Mouse (Mus musculus) liver, adult 2 months (tissue): ENCODE measurements at regions not wholly inside any gene's neighbourhood (a gene's known extent, or its start where the extent isn't known, plus 50 kb on each side); places are given as distances from the start of the nearest gene placed in this dataset.

Experiments
- DNase-seq: peaks from one replicate; pipeline ENCODE4 v3.0.0-alpha.2; 2011; ENCODE audit warnings: low read depth, low spot score; ENCODE audit errors: extremely low read depth
- H3K27ac ChIP-seq: fragments of 200-500 bp; replicated peaks from 2 replicates; pipeline ENCODE4 v1.5.1; 2012; ENCODE audit warnings: low read depth, mild to moderate bottlenecking, control low read depth, inconsistent platforms, low read length; ENCODE audit not compliant: insufficient read depth
- H3K27me3 ChIP-seq: fragments of 200-500 bp; 2 replicates; pipeline ENCODE4 v1.6.1; 2012; ENCODE audit warnings: mild to moderate bottlenecking, moderate library complexity, low read length, inconsistent platforms; ENCODE audit not compliant: control insufficient read depth, insufficient read depth
- H3K36me3 ChIP-seq: fragments of 200-500 bp; 2 replicates; pipeline ENCODE4 v1.6.1; 2012; ENCODE audit warnings: low read length, inconsistent platforms; ENCODE audit not compliant: control insufficient read depth, insufficient read depth
- H3K4me1 ChIP-seq: fragments of 200-500 bp; 2 replicates; pipeline ENCODE4 v1.6.1; 2011; ENCODE audit warnings: low read length; ENCODE audit not compliant: control insufficient read depth, insufficient read depth
- H3K4me3 ChIP-seq: fragments of 200-500 bp; 2 replicates; pipeline ENCODE4 v1.5.1; 2011; ENCODE audit warnings: low read depth, mild to moderate bottlenecking, control low read depth, low read length, moderate library complexity; ENCODE audit not compliant: insufficient read depth
- H3K79me2 ChIP-seq: fragments of 200-500 bp; 2 replicates; pipeline ENCODE4 v1.6.1; 2012; ENCODE audit warnings: inconsistent platforms, mild to moderate bottlenecking, low read length, moderate library complexity; ENCODE audit not compliant: control insufficient read depth, insufficient read depth
- H3K9ac ChIP-seq: fragments of 200-500 bp; 2 replicates; pipeline ENCODE4 v1.6.1; 2012; ENCODE audit warnings: low read depth, mild to moderate bottlenecking, control low read depth, inconsistent platforms, low read length
- CTCF ChIP-seq: fragments of 200-500 bp; IDR thresholded peaks from 2 replicates; pipeline ENCODE4 v1.5.1; 2011; ENCODE audit warnings: low read depth, low read length, control low read depth
- POLR2A ChIP-seq: fragments of 200-500 bp; IDR thresholded peaks from 2 replicates; pipeline ENCODE4 v1.6.1; 2011; ENCODE audit warnings: low read length, control low read depth; ENCODE audit not compliant: insufficient read depth; ENCODE audit errors: extremely low read depth
- WGBS: fragments of 180-500 bp; shearing (Covaris S2); methylation state at CpG from one replicate; pipeline ENCODE4 v1.1.7; 2018; 5-methylcytosine and 5-hydroxymethylcytosine counted together

DNA sequence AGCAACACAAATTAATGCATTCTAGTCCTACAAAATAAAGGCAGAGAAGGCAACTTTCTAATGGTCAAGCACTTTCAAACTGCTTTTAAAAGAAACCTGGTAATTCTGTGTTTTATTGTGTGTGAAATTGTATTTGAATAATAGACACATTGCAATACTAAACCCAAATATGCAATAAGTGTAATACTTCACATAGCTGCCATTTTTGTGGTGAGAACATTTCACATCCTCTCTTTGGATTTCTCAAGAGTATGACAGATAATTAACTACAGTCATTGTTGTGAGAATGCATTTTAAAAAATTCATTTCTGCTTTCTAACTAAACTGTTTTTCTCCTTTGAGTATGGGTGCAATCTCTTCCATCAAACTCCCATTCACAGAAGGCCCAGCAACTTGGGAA lies 256.4 kb downstream of the Sema3d start:
- Histone ChIP-seq H3K4me3 (no peak overlapping the region), H3K27ac (no peak overlapping the region), H3K79me2 (no peaks in the 10 kb centered on the region), H3K4me1 (no peaks in the 10 kb centered on the region), H3K27me3 (no peaks in the 10 kb centered on the region), H3K36me3 (no peaks in the 10 kb centered on the region), H3K9ac (no peak overlapping the region)
- TF ChIP-seq POLR2A (no peak), CTCF (no peak)
- DNase-seq, result no peak

DNA sequence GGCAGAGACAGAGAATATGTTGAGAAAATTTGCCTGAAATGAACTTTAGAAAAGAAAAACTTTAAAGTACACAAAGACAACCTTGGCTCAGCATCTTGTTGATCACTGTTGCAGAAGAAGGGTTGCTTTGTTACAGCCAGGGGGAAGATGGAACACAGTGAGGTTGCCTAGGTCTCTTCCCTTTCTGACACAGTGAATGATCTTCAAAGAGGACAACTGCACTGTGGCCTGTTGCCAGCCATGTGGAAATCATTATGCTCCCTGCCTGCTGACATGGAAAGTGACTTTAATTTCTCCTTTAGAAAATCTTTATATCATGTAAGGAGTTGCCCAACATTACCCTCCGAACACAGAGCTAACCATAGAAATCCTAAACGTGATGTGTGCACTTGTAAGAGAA lies 263.1 kb downstream of the Sema3d start:
- Histone ChIP-seq H3K9ac (no peak overlapping the region), H3K4me1 (no peaks in the 10 kb centered on the region), H3K27me3 (no peaks in the 10 kb centered on the region), H3K4me3 (no peak overlapping the region), H3K27ac (no peak overlapping the region), H3K36me3 (no peaks in the 10 kb centered on the region), H3K79me2 (no peaks in the 10 kb centered on the region)
- TF ChIP-seq POLR2A, result no peak
- no peak for TF ChIP-seq CTCF
- 74% methylated on average over 2 of the region's 2 CpGs for WGBS
- DNase-seq, result no peak

DNA sequence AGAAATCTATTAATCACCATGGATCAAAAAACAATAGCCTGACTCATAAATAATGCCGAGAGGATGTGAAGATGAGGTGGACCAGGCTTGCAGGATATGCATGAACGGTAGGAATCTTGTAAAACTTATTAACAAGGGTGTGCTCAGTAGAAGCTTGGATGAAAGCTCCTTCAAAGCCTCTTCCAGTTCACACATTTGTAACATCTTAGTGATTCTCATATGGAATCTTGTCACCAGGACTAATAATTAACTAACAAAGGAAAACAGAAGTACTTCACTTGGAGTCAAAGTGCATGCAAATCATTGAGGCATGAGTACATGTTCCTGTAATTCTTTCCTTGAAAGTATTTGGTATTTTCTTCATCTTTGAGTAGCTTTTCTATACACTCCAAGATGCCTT lies 290.5 kb downstream of the Sema3d start:
- no peaks in the 10 kb centered on the region for H3K27me3 ChIP-seq
- H3K9ac ChIP-seq, result no peak overlapping the region
- no peaks in the 10 kb centered on the region for H3K4me1 ChIP-seq
- WGBS, result 69% methylated on average over 2 of the region's 2 CpGs
- no peaks in the 10 kb centered on the region for H3K79me2 ChIP-seq
- no peak overlapping the region for H3K27ac ChIP-seq
- H3K36me3 ChIP-seq, result no peaks in the 10 kb centered on the region
- no peak for DNase-seq
- H3K4me3 ChIP-seq, result no peak overlapping the region
- no peak for TF ChIP-seq POLR2A

DNA sequence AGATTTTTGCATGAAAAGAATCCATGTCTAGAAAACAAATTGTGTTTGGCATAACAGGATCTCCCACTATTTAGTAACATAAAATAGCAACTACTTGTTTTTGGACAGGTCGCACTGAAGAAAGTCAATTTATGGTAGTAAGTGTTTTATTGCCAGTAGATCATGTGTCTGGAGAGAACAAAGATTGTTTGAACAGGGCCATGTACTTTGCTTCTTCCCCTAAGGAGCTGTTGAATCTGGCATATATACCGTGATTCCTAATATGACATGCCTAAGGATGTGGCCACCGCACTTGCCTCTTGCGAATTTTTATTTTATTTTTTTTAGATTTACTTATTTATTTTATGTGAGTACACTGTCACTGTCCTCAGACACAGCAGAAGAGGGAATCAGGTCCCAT lies 290.9 kb downstream of the Sema3d start:
- 88% methylated on average over 4 of the region's 4 CpGs for WGBS
- no peaks in the 10 kb centered on the region for H3K79me2 ChIP-seq
- no peaks in the 10 kb centered on the region for H3K4me1 ChIP-seq
- H3K4me3 ChIP-seq, result no peak overlapping the region
- no peaks in the 10 kb centered on the region for H3K36me3 ChIP-seq
- TF ChIP-seq CTCF (no peak), POLR2A (no peak)
- H3K27me3 ChIP-seq, result no peaks in the 10 kb centered on the region
- H3K27ac ChIP-seq, result no peak overlapping the region
- DNase-seq, result no peak
- H3K9ac ChIP-seq, result no peak overlapping the region

DNA sequence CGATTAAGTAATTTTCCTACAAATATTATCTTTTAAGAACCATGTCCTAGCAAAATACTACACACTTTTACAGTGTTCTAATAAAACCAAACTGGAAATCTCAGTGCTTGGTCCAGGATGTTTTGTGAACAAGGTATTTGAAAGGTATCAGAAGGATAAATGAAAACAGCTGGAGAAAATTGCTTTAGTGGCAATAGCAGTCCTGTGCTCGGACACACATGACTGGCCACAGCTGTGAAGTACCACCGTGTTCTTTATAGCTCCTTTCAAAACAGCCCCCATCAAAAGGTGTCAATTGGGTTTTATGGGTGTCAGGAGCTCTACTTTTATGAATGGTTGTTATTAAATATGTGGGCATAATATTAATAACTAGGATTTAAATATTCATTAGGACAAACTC lies 293.5 kb downstream of the Sema3d start:
- no peak overlapping the region for H3K27ac ChIP-seq
- H3K79me2 ChIP-seq, result no peaks in the 10 kb centered on the region
- no peak for DNase-seq
- no peaks in the 10 kb centered on the region for H3K27me3 ChIP-seq
- TF ChIP-seq POLR2A (no peak), CTCF (no peak)
- no peaks in the 10 kb centered on the region for H3K36me3 ChIP-seq
- no peak overlapping the region for H3K9ac ChIP-seq
- no peaks in the 10 kb centered on the region for H3K4me1 ChIP-seq
- no peak overlapping the region for H3K4me3 ChIP-seq
- 71% methylated on average over 3 of the region's 3 CpGs for WGBS

DNA sequence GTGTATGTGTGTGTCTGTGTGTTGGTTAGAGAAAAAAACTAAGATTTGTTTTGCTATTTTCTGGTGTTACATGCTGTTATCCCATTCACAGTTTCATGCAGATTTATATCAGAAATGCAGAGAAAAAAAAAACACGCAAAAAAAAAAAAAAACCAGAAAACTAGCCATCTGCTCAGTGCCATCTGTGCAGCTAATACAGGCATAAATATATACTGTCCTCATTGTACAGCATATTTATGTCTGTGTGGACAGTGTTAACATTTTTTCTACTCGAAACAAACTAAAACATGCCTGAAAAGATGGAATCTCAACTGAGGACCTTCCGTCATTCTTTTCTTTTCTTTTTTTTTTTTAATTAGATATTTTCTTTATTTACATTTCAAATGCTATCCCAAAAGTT lies 331.7 kb downstream of the Sema3d start:
- H3K36me3 ChIP-seq, result no peaks in the 10 kb centered on the region
- DNase-seq, result no peak
- no peak for TF ChIP-seq CTCF
- TF ChIP-seq POLR2A, result no peak
- 84% methylated on average over 3 of the region's 3 CpGs for WGBS
- no peaks in the 10 kb centered on the region for H3K79me2 ChIP-seq
- no peak overlapping the region for H3K27ac ChIP-seq
- H3K9ac ChIP-seq, result no peak overlapping the region
- H3K4me3 ChIP-seq, result no peak overlapping the region
- no peaks in the 10 kb centered on the region for H3K4me1 ChIP-seq
- no peaks in the 10 kb centered on the region for H3K27me3 ChIP-seq
